Mouse (Mus musculus) forebrain, embryonic 14.5 days (tissue): ENCODE measurements around the gene Zfp276. TPM values are rescaled to one million over a fixed set of nuclear protein-coding genes. Genes with fewer than 3 reads are reported as not detected.
A peak's percentile ranks its signal among the peaks of the same experiment; 100 is the strongest.
"Not testable (repeated sequence)": the region's sequence is repeated elsewhere in the genome, so short reads cannot be mapped to it uniquely, and the experiment has no call there.

Experiments
- ATAC-seq: fragments of 200-750 bp; cut with Nextera tagmentation; 2 replicates; pipeline ENCODE4 v1.8.0; 2017; ENCODE audit warnings: mild to moderate bottlenecking, moderate library complexity
- DNase-seq: peaks from one replicate; pipeline ENCODE4 v3.0.0-alpha.2; 2015; ENCODE audit warnings: low spot score
- H3K27ac ChIP-seq: fragments of 300-500 bp; sonication (generic); 2 replicates; pipeline ENCODE4 v1.5.1; 2014; ENCODE audit warnings: low read depth, mild to moderate bottlenecking, control low read depth, low read length, moderate library complexity
- H3K27me3 ChIP-seq: fragments of 300-500 bp; sonication (generic); replicated peaks from 2 replicates; pipeline ENCODE4 v1.6.1; 2014; ENCODE audit warnings: low read length, control low read depth, mixed read lengths; ENCODE audit not compliant: control insufficient read depth, insufficient read depth
- H3K36me3 ChIP-seq: fragments of 300-500 bp; sonication (generic); 2 replicates; pipeline ENCODE4 v1.6.1; 2014; ENCODE audit warnings: low read length, control low read depth; ENCODE audit not compliant: control insufficient read depth, insufficient read depth
- H3K4me1 ChIP-seq: fragments of 300-500 bp; sonication (generic); 2 replicates; pipeline ENCODE4 v1.6.1; 2014; ENCODE audit warnings: antibody characterized with exemption, low read length, control low read depth; ENCODE audit not compliant: control insufficient read depth, insufficient read depth
- H3K4me2 ChIP-seq: fragments of 300-500 bp; sonication (generic); 2 replicates; pipeline ENCODE4 v1.6.1; 2014; ENCODE audit warnings: mild to moderate bottlenecking, control low read depth, low read length
- H3K4me3 ChIP-seq: fragments of 300-500 bp; sonication (generic); 2 replicates; pipeline ENCODE4 v1.5.1; 2014; ENCODE audit warnings: low read depth, low read length, control low read depth
- H3K9ac ChIP-seq: fragments of 300-500 bp; sonication (generic); 2 replicates; pipeline ENCODE4 v1.6.1; 2014; ENCODE audit warnings: mild to moderate bottlenecking, low read length, control low read depth, moderate library complexity
- H3K9me3 ChIP-seq: fragments of 300-500 bp; sonication (generic); replicated peaks from 2 replicates; pipeline ENCODE4 v1.6.1; 2016; ENCODE audit warnings: low read length, control low read depth, mixed read lengths; ENCODE audit not compliant: control insufficient read depth
- WGBS: fragments of 180-500 bp; shearing (Covaris S2); extraction: QIAGEN DNeasy Blood & Tissue Kit; methylation state at CpG from one replicate; pipeline ENCODE4 v1.1.7; 2014; 5-methylcytosine and 5-hydroxymethylcytosine counted together
- polyA plus RNA-seq: library from polyadenylated mRNA; unstranded; fragments of >200 nt; fragmentation: Nextera tagmentation; extraction: Ambion mirVana; gene quantifications from 2 replicates; pipeline ENCODE4 v1.2.1, GENCODE M21; 2014

The Zfp276 gene
- polyA plus RNA-seq, 1 experiment from 2014 or later = 14.7 TPM

DNA sequence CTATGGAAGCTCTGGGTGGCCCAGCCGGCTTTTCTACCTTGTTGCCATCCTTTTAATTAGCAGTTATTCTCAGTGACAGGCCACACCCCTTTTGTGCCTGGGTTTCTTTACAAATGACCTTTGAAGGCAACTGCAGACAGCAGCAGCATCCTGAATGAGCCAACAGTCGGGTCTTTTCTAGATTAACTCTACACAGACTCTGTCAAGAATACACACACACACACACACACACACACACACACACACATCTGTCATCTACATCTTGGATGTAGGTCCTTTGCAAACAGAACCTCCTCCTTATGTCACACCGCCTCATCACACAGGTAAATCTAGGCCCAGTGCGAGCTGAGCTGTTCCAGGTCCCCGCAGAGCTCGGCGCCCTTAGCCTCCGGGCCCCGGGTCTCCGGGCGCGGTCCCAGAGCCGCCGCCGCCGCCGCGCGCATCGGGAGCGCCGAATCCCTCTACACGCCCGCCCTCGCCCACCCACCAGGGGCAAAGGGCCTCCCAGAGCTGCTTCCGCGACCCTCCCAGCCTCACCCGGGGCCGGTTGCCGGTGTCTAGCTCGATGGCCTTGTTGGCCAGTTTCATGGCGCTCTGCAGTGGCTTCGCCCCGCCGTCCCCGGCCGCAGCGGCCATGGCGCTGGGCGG is 420 bp upstream of the Zfp276 start:
- 0% methylated on average over 39 of the region's 40 CpGs for WGBS
- Histone ChIP-seq H3K9ac (peak overlapping the region; percentile 97), H3K9me3 (no peaks in the 10 kb centered on the region), H3K4me1 (peaks cover 14% of the 10 kb centered on the region), H3K36me3 (peaks cover 60% of the 10 kb centered on the region), H3K4me3 (peak overlapping the region; percentile 98), H3K27me3 (no peaks in the 10 kb centered on the region), H3K27ac (peak overlapping the region; percentile 86), H3K4me2 (peak overlapping the region; percentile 97)
- peak; percentile 71 for ATAC-seq
- peak; percentile 41 for DNase-seq

DNA sequence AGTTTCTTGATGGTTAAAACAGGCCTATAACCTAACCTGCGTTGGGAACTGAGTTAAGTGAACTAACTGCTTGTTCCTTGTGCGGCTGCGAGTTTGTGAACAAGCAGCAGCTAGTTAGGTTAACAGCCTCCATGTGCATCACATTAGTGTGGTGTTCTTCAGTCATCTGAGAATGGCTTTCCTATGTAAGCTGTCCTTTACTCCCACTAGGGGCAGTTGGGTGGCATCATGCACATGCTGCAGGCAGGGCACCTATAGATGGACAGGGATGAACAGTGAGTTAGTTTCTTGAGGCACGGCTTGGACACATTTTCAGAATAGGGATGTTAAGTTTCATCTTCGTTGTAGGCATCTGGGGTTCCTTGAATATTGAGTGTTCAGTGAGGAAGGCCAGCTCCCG is 1.2 kb downstream of the Zfp276 start:
- Histone ChIP-seq H3K36me3 (peaks cover 60% of the 10 kb centered on the region), H3K4me3 (peak overlapping the region; percentile 98), H3K4me2 (peak overlapping the region; percentile 97), H3K9me3 (no peaks in the 10 kb centered on the region), H3K4me1 (peaks cover 14% of the 10 kb centered on the region), H3K27me3 (no peaks in the 10 kb centered on the region), H3K9ac (peak overlapping the region; percentile 97), H3K27ac (no peak overlapping the region)
- WGBS = 76% methylated on average over 6 of the region's 6 CpGs
- no peak for ATAC-seq
- DNase-seq = no peak

DNA sequence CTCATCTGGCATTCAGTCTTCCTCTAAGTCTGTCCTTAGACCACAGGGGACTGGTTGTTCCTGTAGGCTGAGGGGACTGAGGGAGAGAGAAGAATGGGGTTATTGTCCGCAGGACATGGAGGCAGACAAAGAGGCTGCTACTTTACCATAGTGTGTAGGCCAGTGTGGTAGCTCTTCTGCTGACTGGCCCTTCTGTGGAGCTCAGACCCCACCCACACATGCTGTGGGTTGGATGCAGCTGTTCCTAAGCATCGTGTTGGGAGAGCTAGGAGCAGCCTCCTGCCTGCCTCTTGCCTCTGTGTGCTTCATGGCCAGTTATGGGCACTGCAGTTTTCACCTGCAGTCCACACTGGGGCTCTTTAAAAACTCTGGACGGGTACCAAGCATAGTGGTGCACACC is 3.1 kb downstream of the Zfp276 start:
- Histone ChIP-seq H3K4me3 (no peak overlapping the region), H3K9ac (no peak overlapping the region), H3K4me1 (peaks cover 14% of the 10 kb centered on the region), H3K4me2 (no peak overlapping the region), H3K27ac (no peak overlapping the region), H3K36me3 (peaks cover 58% of the 10 kb centered on the region), H3K9me3 (no peaks in the 10 kb centered on the region), H3K27me3 (no peaks in the 10 kb centered on the region)
- 77% methylated on average over 3 of the region's 3 CpGs for WGBS
- DNase-seq = no peak
- ATAC-seq = no peak

DNA sequence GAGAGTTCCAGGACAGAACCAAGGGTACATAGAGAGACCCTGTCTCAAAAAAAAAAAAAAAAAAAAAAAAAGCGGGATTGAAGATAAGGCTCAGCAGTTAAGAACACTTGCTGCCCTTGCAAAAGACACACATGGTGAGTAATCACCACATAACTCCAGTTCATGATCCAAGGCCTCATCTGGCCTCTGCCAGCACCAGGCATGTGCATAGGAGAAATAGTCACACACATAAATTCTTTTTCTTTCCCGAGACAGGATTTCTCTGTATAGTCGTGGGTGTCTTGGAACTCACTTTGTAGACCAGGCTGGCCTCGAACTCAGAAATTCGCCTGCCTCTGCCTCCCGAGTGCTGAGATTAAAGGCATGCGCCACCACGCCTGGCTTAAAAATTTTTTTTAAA is 3.6 kb downstream of the Zfp276 start:
- H3K36me3 ChIP-seq = peaks cover 59% of the 10 kb centered on the region
- not testable (repeated sequence) for H3K9me3 ChIP-seq, ATAC-seq, H3K27ac ChIP-seq, H3K9ac ChIP-seq, H3K4me3 ChIP-seq, H3K4me2 ChIP-seq, H3K27me3 ChIP-seq, DNase-seq
- WGBS = 95% methylated on average over 8 of the region's 8 CpGs
- peaks cover 14% of the 10 kb centered on the region for H3K4me1 ChIP-seq

DNA sequence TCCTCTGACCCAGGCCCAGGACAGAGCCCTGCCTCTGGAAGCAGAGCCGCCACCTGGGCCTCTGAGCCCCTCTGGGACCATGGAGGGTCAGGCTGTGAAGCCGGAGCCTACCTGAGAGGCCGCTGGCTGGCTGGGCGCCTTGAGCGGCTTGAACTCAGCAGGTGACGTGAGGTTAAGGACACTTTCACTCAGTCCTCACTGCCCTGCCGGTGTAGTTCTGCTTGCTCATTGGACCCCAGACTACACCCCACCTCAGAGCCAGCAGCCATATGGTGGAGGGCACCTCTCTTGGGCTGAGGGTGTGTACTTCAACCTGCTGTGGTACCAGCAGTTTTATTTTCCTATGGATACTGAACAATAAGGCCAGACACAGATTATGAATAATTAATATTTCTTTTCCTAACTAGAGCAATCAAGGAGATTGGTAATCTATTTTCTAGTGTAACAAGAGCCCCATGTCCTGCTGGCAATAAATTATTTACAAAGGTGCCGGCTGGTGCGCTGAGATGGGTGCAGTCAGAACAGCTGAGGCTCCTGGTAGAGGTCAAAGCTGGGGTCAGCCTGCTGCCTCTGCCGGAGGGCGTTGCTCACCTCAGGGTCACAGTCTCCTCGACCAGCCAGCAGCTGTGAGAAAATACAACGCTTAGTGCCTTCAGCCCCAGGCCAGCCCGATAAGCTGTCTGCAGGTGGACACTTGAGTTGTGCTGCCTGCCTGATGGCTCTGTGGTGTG is 14.1 kb downstream of the Zfp276 start:
- Histone ChIP-seq H3K4me1 (no peaks in the 10 kb centered on the region), H3K4me3 (no peak overlapping the region), H3K27me3 (no peaks in the 10 kb centered on the region), H3K9ac (no peak overlapping the region), H3K27ac (no peak overlapping the region), H3K36me3 (peaks cover 78% of the 10 kb centered on the region), H3K9me3 (no peaks in the 10 kb centered on the region), H3K4me2 (no peak overlapping the region)
- WGBS = 95% methylated on average over 14 of the region's 14 CpGs
- no peak for DNase-seq
- ATAC-seq = no peak

DNA sequence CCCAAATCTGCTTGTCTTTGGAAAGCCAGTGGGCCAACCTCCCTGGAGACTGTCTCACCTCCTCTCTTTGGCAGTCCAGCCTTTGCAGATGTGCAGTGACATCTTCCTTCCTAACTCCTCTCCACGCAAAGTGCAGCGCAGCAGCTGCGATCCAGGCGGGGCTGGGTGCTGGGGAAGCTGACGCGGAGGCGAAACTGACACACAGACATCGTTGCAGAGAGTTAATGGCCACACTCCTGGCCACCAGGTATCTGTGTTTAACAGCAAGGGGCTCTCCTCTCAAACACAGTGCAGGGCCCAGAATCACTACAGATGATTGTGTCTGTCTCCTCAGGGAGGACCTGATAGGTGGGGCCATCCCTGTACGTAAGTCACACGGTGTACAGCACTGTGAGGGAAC is 17.2 kb downstream of the Zfp276 start:
- no peaks in the 10 kb centered on the region for H3K27me3 ChIP-seq
- no peaks in the 10 kb centered on the region for H3K9me3 ChIP-seq
- 90% methylated on average over 10 of the region's 10 CpGs for WGBS
- H3K4me2 ChIP-seq = no peak overlapping the region
- no peak overlapping the region for H3K9ac ChIP-seq
- no peaks in the 10 kb centered on the region for H3K4me1 ChIP-seq
- ATAC-seq = no peak
- H3K4me3 ChIP-seq = no peak overlapping the region
- H3K27ac ChIP-seq = no peak overlapping the region
- peaks cover 47% of the 10 kb centered on the region for H3K36me3 ChIP-seq
- DNase-seq = no peak

DNA sequence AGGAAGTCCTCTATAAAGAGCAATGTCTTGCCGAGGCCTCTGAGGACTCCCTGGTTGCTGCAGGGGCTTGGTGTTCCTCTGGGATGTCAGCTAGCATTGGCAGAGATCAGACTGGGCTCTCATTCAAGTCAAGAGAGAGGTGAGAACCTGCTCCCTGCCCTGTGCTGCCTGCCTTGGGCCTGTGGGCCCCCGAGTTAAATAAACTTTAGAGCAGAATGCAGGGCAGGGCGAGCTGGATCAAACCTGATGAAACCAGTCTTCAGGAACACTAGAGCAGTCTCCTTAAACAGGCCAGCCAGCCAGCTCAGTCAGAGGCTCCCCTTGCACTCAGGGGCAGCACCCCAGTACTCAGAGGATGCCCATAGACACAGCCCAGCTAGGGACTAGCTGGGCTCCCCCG is 17.9 kb downstream of the Zfp276 start:
- no peak overlapping the region for H3K4me3 ChIP-seq
- no peak overlapping the region for H3K4me2 ChIP-seq
- H3K36me3 ChIP-seq = peaks cover 40% of the 10 kb centered on the region
- H3K27ac ChIP-seq = no peak overlapping the region
- no peak for ATAC-seq
- 86% methylated on average over 4 of the region's 4 CpGs for WGBS
- H3K27me3 ChIP-seq = no peaks in the 10 kb centered on the region
- H3K9me3 ChIP-seq = no peaks in the 10 kb centered on the region
- no peak overlapping the region for H3K9ac ChIP-seq
- no peaks in the 10 kb centered on the region for H3K4me1 ChIP-seq
- no peak for DNase-seq

DNA sequence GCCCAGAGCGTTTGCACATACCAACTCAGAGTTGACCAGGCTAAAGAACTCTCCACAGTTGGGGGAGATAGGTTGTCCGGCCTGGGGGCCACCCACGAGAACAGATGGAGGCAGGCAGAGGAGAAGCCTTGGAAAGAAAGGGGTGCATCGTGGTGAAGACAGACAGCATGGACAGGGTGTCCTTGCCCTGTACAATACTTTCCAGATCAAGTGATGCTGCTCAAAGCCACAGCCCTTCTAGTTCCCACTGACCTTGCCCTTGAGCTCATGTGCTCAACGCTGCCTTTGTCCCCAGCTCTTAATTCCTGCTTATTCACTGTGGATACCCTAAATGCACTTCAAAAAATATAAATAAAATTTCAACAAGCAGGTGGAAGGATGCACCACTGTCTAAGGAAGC is 20.5 kb downstream of the Zfp276 start:
- H3K27ac ChIP-seq = no peak overlapping the region
- no peaks in the 10 kb centered on the region for H3K9me3 ChIP-seq
- no peak overlapping the region for H3K9ac ChIP-seq
- WGBS = 91% methylated on average over 5 of the region's 5 CpGs
- H3K36me3 ChIP-seq = peaks cover 14% of the 10 kb centered on the region
- DNase-seq (no peak), ATAC-seq (no peak)
- H3K27me3 ChIP-seq = no peaks in the 10 kb centered on the region
- no peak overlapping the region for H3K4me2 ChIP-seq
- no peaks in the 10 kb centered on the region for H3K4me1 ChIP-seq
- H3K4me3 ChIP-seq = no peak overlapping the region

DNA sequence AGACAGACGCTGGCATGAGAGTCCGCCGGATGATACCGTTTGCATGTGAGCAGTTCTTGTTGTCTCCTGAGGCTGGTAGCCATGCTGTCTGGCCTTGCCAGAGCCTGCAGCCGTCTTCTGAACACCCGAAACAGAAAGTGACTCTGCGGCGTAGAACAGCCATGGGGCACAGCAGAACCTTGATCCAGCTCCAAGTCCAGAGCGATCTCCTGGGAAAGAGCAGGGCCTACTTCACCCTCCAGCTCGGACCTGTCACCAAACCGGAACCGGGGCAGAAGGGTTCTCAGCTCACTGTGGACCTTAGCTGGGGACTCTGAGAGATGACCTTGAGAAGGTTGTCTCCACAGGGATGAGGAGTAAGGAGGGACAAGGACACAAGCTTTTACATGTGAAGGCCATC is 21.1 kb downstream of the Zfp276 start:
- no peak overlapping the region for H3K27ac ChIP-seq
- no peak overlapping the region for H3K4me3 ChIP-seq
- DNase-seq (no peak), ATAC-seq (no peak)
- no peaks in the 10 kb centered on the region for H3K27me3 ChIP-seq
- H3K9ac ChIP-seq = no peak overlapping the region
- H3K4me2 ChIP-seq = no peak overlapping the region
- WGBS = 96% methylated on average over 12 of the region's 12 CpGs
- H3K36me3 ChIP-seq = peaks cover 8% of the 10 kb centered on the region
- H3K9me3 ChIP-seq = no peaks in the 10 kb centered on the region
- no peaks in the 10 kb centered on the region for H3K4me1 ChIP-seq
